Mouse (Mus musculus) layer of hippocampus, adult 2 months (tissue): ENCODE measurements around the gene Gcnt1. TPM values are rescaled to one million over a fixed set of nuclear protein-coding genes. Genes with fewer than 3 reads are reported as not detected.

Source experiments
- DNase-seq, 2 experiments: peaks; one replicate each; pipeline ENCODE4 v3.0.0; 2022; ENCODE audit warnings: low spot score in 2 of 2
- H3K27ac ChIP-seq: fragments of 200-600 bp; 2 replicates; pipeline ENCODE4 v1.8.1; 2022
- H3K4me3 ChIP-seq: fragments of 200-600 bp; 2 replicates; pipeline ENCODE4 v1.8.1; 2022; ENCODE audit warnings: mild to moderate bottlenecking
- CTCF ChIP-seq: fragments of 200-600 bp; conservative IDR thresholded peaks from 2 replicates; pipeline ENCODE4 v1.8.1; 2022; ENCODE audit warnings: antibody characterized with exemption, mild to moderate bottlenecking, moderate library complexity
- total RNA-seq, 2 experiments: library from RNA; stranded (reverse); gene quantifications; 2 replicates each; pipeline ENCODE4 v1.2.3; 2021

Gene Gcnt1
- total RNA-seq, 2 experiments from 2014 or later = 3.0 to 4.7 TPM

DNA sequence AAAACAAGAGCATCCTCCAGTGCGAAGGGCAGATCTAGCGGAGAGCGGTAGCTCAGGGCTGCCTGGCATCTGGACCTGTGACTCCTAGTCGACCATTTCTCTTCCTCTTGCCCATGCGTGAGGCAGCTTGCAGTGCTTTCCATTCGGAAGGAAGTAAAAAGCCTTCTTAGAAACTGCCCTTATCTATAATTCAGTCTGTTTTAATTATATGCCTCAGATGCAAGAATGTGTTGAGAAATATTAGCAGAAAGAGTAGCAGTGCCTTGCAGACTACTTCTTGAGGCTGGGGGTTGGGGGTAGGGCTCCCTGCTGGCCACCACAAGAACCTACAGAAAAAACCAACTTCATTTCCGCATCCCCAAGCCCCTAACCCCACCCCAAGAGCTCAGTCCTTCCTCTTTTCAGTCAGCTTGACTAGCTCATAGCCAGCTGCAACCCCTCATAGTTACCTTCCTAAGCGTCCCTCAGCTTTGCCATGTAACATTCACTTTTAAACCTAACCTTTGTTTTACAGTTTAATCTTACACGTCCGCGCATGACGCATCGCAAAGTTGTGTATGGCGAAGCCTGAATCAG lies 13.2 kb downstream of the Gcnt1 start:
- no peak for TF ChIP-seq CTCF
- no peak overlapping the region for H3K4me3 ChIP-seq
- no peak for DNase-seq
- no peak overlapping the region for H3K27ac ChIP-seq

DNA sequence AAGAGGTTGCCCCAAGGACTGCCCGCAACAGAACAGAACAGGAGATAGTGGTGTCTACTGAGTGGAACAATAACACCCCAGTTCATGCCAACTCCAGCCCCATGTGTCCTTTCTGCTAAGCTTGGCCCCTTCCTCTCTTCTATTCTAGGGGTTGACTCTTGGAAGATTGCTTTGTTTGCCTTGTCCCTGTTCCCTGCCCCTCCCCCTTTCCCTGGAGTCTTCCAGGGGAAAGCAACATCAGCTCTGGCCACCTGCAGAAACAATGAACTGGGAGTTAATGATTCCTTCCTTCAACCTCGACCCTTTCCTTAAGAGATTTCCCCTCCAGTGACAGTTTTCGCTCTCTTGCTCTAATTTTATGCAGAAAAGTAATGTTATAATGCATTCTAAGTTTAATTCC lies 15.3 kb downstream of the Gcnt1 start:
- DNase-seq = no peak
- H3K27ac ChIP-seq = no peak overlapping the region
- H3K4me3 ChIP-seq = no peak overlapping the region
- TF ChIP-seq CTCF = no peak

DNA sequence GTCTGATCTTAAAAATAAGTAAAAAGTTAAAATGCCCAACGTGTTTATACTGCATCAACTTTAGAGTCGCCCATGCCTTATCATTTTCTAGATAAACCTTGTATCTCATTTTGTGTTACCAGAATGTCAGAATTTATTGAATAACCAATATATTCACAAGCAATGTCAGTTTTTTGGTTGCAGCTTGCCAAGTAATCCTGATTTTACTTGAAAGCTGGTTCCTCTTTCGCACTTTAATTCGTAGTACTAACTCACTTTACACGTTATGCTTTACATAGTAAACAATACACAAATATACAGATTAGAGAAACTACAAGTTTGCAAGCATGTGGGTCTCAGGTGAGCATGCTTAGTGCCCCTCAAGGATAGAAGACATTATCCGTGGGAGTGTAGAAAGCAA lies 15.7 kb downstream of the Gcnt1 start:
- no peak for TF ChIP-seq CTCF
- no peak overlapping the region for H3K27ac ChIP-seq
- no peak overlapping the region for H3K4me3 ChIP-seq
- DNase-seq = no peak

DNA sequence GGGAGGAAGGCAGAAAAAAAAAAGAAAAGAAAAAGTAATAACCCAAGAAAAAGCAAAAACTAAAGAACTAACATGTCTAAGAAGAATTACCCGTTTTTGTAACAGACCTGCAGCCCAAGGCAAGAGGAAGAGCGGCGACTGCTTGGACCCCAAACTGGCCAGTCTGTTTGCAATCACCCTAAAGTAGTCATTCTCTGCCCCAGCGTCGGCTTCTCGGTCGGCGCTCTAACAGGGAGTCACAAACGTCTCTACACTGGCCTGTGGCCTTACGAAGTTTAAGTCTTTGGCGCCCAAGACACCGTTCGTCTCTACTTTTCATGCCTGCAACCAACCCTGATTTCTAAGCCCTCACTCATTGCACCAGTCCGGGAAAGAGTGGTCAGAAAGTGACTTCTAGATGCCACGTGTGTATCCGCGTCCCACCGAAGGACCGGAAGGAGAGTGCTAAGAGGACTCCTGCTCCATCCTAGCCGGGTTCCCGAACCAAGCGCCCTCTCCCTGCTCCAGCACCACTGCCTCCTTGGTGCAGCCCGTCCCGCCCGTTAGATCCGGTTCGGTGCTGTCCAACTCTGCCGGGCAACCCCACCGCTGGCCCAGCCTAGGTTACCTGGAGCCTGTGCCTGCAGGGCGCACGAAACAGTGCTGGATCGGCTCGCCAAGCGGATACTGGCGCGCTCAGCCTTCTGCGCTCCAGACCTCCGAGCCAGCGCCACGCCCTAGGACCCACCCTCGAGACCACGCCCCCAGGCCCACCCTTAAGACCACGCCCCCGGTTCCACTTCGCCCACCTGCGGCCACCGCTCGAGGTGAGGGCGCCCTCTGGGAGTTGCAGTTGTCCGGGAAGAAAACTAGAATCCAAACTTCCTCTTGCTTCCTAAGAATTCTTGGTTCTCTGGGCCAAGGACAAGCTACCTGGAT lies 16.4 kb downstream of the Gcnt1 start:
- Histone ChIP-seq H3K4me3 (peak overlapping the region; percentile 44), H3K27ac (no peak overlapping the region)
- no peak for DNase-seq
- peak; percentile 12; the same call in 1 of the 2 replicates for TF ChIP-seq CTCF

DNA sequence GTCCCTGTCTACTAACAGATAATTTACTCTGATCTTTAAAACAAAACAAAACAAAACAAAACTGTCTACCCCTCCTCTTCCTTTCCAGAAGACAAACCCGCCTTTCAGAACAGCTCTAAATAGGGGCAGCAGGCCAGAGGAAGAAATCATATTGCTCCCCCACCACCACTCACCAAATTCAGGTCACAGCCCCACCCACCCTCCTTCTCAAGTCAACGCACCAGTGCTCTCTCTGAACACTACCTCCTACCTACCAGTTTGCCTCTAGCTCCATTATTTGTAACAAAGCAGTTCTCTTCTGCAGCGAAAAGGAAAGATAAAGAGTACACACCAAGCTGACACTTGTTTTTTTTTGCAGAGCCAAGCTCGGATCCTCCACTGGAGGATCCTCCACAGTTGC lies 17.3 kb downstream of the Gcnt1 start:
- no peak for DNase-seq
- no peak overlapping the region for H3K27ac ChIP-seq
- no peak overlapping the region for H3K4me3 ChIP-seq
- no peak for TF ChIP-seq CTCF

DNA sequence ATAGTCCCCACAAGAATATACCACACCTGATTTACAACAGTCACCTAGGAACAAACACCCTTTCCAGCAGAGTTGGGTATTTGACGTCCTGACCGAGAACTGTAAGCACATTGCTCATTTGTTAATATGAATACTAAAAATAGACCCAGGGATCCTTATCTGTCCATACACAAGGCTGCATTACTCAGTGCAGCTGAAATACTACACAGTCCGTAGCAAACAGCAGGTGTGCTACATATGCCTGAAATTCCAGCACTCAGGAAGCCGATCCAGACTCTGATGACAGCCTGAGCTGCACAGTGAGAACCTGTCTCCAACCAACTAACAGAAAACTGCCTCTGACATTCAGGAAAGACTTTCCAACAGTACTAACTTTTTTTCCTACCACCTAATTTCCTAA lies 17.8 kb downstream of the Gcnt1 start:
- H3K4me3 ChIP-seq = no peak overlapping the region
- H3K27ac ChIP-seq = no peak overlapping the region
- no peak for DNase-seq
- no peak for TF ChIP-seq CTCF

DNA sequence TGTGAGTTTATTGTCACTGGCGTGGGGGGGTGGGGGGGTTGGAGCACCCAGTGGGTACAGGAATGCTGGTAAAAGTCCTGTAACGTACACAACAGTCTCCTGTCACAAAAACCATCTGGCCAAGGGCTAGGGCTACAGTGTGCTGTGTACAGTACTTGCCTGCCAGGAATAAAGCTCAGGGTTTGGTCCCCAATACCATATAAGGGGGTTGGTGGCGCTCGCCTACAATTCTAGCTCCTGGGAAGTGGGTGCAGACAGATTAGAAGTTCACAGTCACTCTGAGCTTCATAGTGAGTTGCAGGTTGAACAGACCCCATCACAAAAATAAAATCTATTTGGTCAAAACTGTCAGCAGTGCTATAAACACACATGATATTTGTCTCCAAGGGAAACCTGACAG lies 18.3 kb downstream of the Gcnt1 start:
- H3K4me3 ChIP-seq = no peak overlapping the region
- no peak overlapping the region for H3K27ac ChIP-seq
- no peak for TF ChIP-seq CTCF
- DNase-seq = no peak

DNA sequence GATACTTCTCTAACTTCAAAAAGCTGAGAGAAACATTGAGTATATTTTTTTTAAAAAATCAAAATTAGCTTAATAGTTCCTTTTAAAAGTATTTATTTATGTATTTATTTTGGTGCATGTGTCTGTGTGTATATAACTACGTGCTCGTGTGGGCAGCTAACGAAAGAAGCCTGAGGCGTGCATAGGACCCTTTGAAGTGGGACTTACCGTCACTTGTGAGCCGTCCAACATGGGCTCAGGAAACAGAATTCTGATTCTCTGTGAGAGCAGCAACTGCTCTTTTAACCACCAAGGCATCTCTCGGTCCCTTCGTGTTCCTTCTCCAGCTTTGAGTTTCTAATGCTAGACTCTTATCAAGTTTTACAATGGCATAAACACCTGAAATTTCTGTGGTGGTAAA lies 18.9 kb downstream of the Gcnt1 start:
- no peak for DNase-seq
- H3K27ac ChIP-seq = no peak overlapping the region
- no peak for TF ChIP-seq CTCF
- H3K4me3 ChIP-seq = no peak overlapping the region

DNA sequence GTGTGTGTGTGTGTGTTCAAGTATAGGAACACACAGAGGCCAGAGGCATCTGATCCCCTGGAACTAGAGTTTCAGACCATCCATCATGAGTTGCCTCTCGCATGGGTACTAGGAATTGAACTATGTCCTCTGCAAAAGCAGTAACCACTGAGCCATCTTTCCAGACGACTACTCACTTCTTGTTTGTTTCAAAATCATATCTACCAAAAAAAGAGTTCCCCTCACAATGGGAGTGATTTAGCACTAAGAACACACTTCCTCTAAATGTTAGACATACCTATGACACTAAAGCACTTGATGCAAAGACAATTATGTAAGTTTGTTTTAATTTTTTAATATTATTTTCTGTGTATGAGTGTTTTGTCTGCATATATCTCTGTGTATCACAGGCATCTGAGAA lies 24.8 kb downstream of the Gcnt1 start:
- no peak for TF ChIP-seq CTCF
- no peak overlapping the region for H3K4me3 ChIP-seq
- H3K27ac ChIP-seq = no peak overlapping the region
- DNase-seq = no peak

DNA sequence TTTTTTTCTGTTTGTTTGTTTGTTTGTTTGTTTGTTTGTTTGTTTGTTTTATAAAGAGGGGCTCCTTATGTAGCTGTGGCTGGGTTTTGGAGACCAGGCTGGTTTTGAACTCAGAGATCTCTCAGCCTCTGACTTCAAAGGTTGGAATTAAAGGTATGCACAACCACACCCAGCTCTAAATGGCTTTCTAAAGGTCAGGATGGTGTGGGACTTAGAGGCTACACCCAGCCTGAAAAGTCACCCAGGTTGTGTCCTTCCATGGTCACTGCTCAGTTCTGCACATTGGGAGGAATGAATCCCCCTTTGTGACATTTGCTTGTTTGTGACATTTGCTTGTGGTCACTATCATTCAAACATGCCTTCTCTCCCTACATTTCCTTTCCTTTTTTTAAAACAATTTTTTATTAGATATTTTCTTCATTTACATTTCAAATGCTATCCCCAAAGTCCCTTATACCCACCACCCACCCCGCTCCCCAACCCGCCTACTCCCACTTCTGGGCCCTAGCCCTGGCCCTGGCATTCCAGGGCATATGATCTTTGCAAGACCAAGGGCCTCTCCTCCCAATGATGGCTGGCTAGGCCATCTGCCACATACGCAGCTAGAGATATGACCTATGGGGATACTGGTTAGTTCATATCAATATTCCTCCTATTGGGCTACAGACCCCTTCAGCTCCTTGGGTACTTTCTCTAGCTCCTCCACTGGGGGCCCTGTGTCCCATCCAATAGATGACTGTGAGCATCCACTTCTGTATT lies 25.7 kb downstream of the Gcnt1 start:
- H3K4me3 ChIP-seq = no peak overlapping the region
- DNase-seq = no peak
- no peak for TF ChIP-seq CTCF
- H3K27ac ChIP-seq = no peak overlapping the region

DNA sequence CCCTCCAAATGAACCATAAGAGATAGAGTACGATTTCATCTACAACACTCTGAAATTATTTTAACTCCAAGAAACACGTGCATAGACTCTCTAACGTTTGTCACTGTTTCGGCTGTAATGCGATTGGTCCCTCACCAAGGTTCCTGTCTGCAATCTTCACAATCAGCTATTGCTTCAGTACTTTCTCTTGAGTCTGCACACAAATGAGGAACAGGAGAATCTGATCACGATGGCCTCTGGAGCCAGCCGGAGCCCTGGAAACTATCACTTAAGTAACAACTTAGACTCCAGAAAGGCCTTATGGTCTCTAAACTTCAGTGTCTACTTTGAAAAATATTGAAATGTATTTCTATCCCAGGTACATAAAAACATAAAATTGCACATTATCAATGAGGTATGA lies 27.8 kb downstream of the Gcnt1 start:
- H3K27ac ChIP-seq = no peak overlapping the region
- DNase-seq = no peak
- no peak overlapping the region for H3K4me3 ChIP-seq
- TF ChIP-seq CTCF = no peak

DNA sequence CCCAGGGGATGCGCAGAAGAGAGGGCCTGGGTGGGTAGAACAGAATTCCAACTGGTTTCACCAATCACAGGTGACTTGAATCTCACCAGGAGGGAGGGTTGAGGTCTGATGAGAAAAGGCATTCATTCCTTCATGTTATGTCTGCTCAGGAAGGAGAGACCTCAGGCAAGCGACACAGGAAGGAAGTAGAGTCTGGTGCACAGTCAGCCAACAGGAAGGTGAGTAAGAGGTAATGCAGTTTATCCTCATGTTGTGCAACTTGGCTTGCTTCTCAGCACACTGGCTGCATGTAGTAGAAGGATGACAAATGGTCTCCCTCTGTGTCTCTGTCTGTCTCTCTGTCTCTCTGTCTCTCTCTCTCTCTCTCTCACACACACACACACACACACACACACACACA lies 33.1 kb downstream of the Gcnt1 start:
- TF ChIP-seq CTCF = no peak
- no peak overlapping the region for H3K4me3 ChIP-seq
- H3K27ac ChIP-seq = no peak overlapping the region
- DNase-seq = no peak

DNA sequence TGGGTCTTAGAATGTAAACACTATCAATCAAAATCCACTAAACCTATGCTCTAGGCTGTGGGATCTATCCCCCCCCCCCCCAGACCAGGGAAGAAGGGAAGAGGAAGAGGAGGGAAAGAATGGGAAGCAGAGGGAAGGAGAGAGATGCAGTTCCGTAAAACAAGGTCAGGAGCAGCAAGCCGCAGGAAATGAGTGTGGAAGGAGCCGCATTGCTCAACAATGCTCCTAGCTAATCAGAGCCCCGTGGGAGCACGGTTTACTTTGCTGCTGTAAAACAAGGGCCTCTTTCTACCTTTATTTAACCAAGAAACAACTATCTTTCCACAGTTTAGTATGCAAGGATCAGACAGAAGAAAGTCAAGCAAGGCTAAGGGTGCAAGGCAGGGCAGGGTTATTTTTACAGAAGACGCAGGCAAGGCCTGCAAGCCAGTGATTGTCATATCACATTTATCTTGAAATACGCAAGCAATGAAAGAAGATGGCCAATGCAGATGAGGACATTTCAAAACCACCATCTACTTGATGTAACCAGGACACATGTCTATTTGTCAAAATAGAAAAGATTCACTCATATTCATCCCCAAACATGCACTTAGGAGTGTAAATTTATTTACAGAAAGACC lies 35.5 kb downstream of the Gcnt1 start:
- no peak for TF ChIP-seq CTCF
- no peak overlapping the region for H3K27ac ChIP-seq
- no peak overlapping the region for H3K4me3 ChIP-seq
- no peak for DNase-seq
